In the genomic region with DNA sequence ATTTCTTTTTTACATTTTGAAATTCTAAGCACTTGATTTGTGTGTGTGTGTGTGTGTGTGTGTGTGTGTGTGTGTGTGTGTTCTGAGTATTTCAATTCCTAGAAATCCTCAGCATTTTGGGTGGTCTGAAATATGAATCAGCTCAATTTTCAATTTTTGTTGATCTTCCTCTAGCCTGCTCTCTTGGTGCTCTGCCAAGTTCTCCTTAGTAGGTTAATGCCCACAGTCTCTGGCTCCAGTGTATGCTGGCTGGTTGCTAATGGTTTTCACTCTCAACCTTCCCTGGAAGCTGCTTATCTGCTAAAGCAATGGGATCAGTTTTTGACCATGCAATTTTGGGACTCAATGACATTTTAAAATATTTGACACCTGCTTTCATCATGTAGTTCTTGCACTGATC, we compare ENCODE assay signal across 17 mouse cellular contexts. TPM values are rescaled to one million over a fixed set of nuclear protein-coding genes. Genes with fewer than 3 reads are reported as not detected.
"Had no signal": no experiment of that assay in that cellular context is flagged by ENCODE, and none has a peak within 500 bp of the region (broad histone marks: within the 10 kb centered on the region; RNA-seq: fewer than 3 reads in every experiment).

No protein-coding gene starts in this region.

- H3K27ac ChIP-seq: kidney, postnatal 0 days; limb, embryonic 15.5 days; liver, embryonic 12.5 days; lung, embryonic 15.5 days; midbrain, embryonic 15.5 days; neural tube, embryonic 13.5 days; stomach, embryonic 15.5 days had no signal

- H3K9me3 ChIP-seq: limb, embryonic 15.5 days; liver, embryonic 12.5 days; lung, embryonic 15.5 days; midbrain, embryonic 15.5 days; neural tube, embryonic 13.5 days; stomach, embryonic 15.5 days had no signal

- H3K4me3 ChIP-seq: limb, embryonic 15.5 days; liver, embryonic 12.5 days; lung, embryonic 15.5 days; midbrain, embryonic 15.5 days; neural tube, embryonic 13.5 days; stomach, embryonic 15.5 days had no signal

- H3K27me3 ChIP-seq: limb, embryonic 15.5 days; liver, embryonic 12.5 days; lung, embryonic 15.5 days; midbrain, embryonic 15.5 days; neural tube, embryonic 13.5 days; stomach, embryonic 15.5 days had no signal

- H3K4me1 ChIP-seq: limb, embryonic 15.5 days; liver, embryonic 12.5 days; lung, embryonic 15.5 days; midbrain, embryonic 15.5 days; neural tube, embryonic 13.5 days; stomach, embryonic 15.5 days had no signal

- H3K36me3 ChIP-seq: limb, embryonic 15.5 days; liver, embryonic 12.5 days; lung, embryonic 15.5 days; midbrain, embryonic 15.5 days; neural tube, embryonic 13.5 days; stomach, embryonic 15.5 days had no signal

- H3K9ac ChIP-seq: limb, embryonic 15.5 days; liver, embryonic 12.5 days; lung, embryonic 15.5 days; midbrain, embryonic 15.5 days; neural tube, embryonic 13.5 days; stomach, embryonic 15.5 days had no signal

- ATAC-seq: liver, embryonic 12.5 days; midbrain, embryonic 15.5 days had no signal

- DNase-seq: kidney, adult 11 months; kidney, adult 9 months; kidney, postnatal 36 days; layer of hippocampus, adult 9-11 months; layer of hippocampus, postnatal 36 days; lung, postnatal 14 days; right cerebral cortex, postnatal 14 days; thymus, adult 2 months; thymus, postnatal 25 days had no signal

- H3K4me2 ChIP-seq: limb, embryonic 15.5 days; liver, embryonic 12.5 days; lung, embryonic 15.5 days; midbrain, embryonic 15.5 days; neural tube, embryonic 13.5 days; stomach, embryonic 15.5 days had no signal

RNA-seq across cellular contexts. Expression of a gene that starts 24.5 kb away (rescaled TPM):
- total RNA-seq: megakaryocyte-erythroid progenitor cell, adult 5-6 weeks had no signal
